Comparison of ENCODE assay signal across 29 mouse cellular contexts in the genomic region with DNA sequence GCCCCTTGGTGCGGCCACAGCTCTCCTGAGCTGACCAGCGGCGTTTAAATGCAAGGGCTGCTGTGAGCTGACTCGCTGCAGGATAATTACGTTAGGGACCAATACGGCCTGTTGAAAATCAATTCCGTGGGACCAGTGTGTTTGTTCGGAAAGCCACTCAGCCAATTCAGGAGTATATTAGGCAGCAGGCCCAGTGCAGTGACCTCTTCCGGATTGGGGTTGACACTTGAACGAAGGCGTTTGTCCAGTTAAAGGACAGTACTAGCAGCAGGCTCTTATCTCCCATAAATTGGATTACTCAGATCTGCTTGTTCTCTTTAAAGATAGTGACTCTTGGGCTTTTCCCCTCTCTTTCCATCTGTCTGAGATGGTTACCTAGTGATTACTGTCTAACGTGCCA.
A peak's percentile ranks its signal among the peaks of the same experiment; 100 is the strongest.
DNase-seq lines count a peak whose midpoint lies in the region; ATAC-seq lines count a peak whose summit lies in the region.
"Had no signal": no experiment of that assay in that cellular context is flagged by ENCODE, and none has a peak within 500 bp of the region (broad histone marks: within the 10 kb centered on the region; RNA-seq: fewer than 3 reads in every experiment).

No protein-coding gene starts in this region.

- no peak overlapping the region for H3K9ac ChIP-seq in hindbrain, embryonic 14.5 days
- H3K9ac ChIP-seq in kidney, embryonic 15.5 days: no peak overlapping the region
- no peak overlapping the region; the same call in 1 of the 2 replicates for H3K9ac ChIP-seq in midbrain, embryonic 14.5 days (replicated peaks; ENCODE audit: low read length)
- no peak overlapping the region for H3K9ac ChIP-seq in midbrain, embryonic 13.5 days (replicated peaks)
- H3K9ac ChIP-seq: embryonic facial prominence, embryonic 13.5 days; forebrain, embryonic 15.5 days; heart, embryonic 12.5 days; limb, embryonic 13.5 days; liver, embryonic 13.5 days; neural tube, embryonic 12.5 days; stomach, embryonic 15.5 days had no signal

- 62% methylated on average over 12 of the region's 12 CpGs for WGBS in hindbrain, embryonic 10.5 days
- WGBS in hindbrain, embryonic 14.5 days: 50% methylated on average over 12 of the region's 12 CpGs
- WGBS in kidney, embryonic 15.5 days: 55% methylated on average over 12 of the region's 12 CpGs
- 47% methylated on average over 12 of the region's 12 CpGs for WGBS in midbrain, embryonic 14.5 days
- 32% methylated on average over 12 of the region's 12 CpGs for WGBS in midbrain, embryonic 13.5 days

- H3K27me3 ChIP-seq in hindbrain, embryonic 10.5 days (ENCODE audit: insufficient read depth, poor library complexity, severe bottlenecking): peaks cover 34% of the 10 kb centered on the region
- no peaks in the 10 kb centered on the region; the same call in 1 of the 2 replicates for H3K27me3 ChIP-seq in hindbrain, embryonic 14.5 days (ENCODE audit: control insufficient read depth, insufficient read depth, low read length)
- no peaks in the 10 kb centered on the region for H3K27me3 ChIP-seq in kidney, embryonic 15.5 days
- H3K27me3 ChIP-seq in midbrain, embryonic 14.5 days (ENCODE audit: control insufficient read depth, insufficient read depth, low read length): no peaks in the 10 kb centered on the region
- 0 out of 2 replicates have a peak, but pooled peaks cover 8% of the 10 kb centered on the region for H3K27me3 ChIP-seq in midbrain, embryonic 13.5 days
- H3K27me3 ChIP-seq: embryonic facial prominence, embryonic 13.5 days; heart, embryonic 12.5 days; liver, embryonic 13.5 days; neural tube, embryonic 12.5 days; stomach, embryonic 15.5 days had no signal

- H3K36me3 ChIP-seq in hindbrain, embryonic 10.5 days: no peaks in the 10 kb centered on the region
- H3K36me3 ChIP-seq in hindbrain, embryonic 14.5 days (replicated peaks; ENCODE audit: control insufficient read depth, insufficient read depth): no peaks in the 10 kb centered on the region
- no peaks in the 10 kb centered on the region for H3K36me3 ChIP-seq in kidney, embryonic 15.5 days
- H3K36me3 ChIP-seq in midbrain, embryonic 14.5 days (ENCODE audit: control insufficient read depth, insufficient read depth, low read length): no peaks in the 10 kb centered on the region
- no peaks in the 10 kb centered on the region for H3K36me3 ChIP-seq in midbrain, embryonic 13.5 days
- H3K36me3 ChIP-seq: embryonic facial prominence, embryonic 13.5 days; forebrain, embryonic 10.5 days; forebrain, embryonic 15.5 days; heart, embryonic 12.5 days; limb, embryonic 13.5 days; liver, embryonic 13.5 days; neural tube, embryonic 12.5 days; stomach, embryonic 15.5 days had no signal

- peaks cover 14% of the 10 kb centered on the region for H3K4me1 ChIP-seq in hindbrain, embryonic 10.5 days (replicated peaks)
- peaks cover 3% of the 10 kb centered on the region; the same call in 1 of the 2 replicates for H3K4me1 ChIP-seq in hindbrain, embryonic 14.5 days (replicated peaks; ENCODE audit: control insufficient read depth, insufficient read depth, low read length)
- no peaks in the 10 kb centered on the region; the same call in 1 of the 2 replicates for H3K4me1 ChIP-seq in kidney, embryonic 15.5 days
- H3K4me1 ChIP-seq in midbrain, embryonic 14.5 days (ENCODE audit: control insufficient read depth, insufficient read depth, low read length): peaks cover 21% of the 10 kb centered on the region
- H3K4me1 ChIP-seq in midbrain, embryonic 13.5 days (replicated peaks): peaks cover 25% of the 10 kb centered on the region
- H3K4me1 ChIP-seq: heart, embryonic 12.5 days; limb, embryonic 13.5 days; liver, embryonic 13.5 days; stomach, embryonic 15.5 days had no signal

- H3K4me3 ChIP-seq in hindbrain, embryonic 10.5 days: no peak overlapping the region
- no peak overlapping the region for H3K4me3 ChIP-seq in hindbrain, embryonic 14.5 days (replicated peaks; ENCODE audit: low read length)
- no peak overlapping the region for H3K4me3 ChIP-seq in kidney, embryonic 15.5 days (replicated peaks)
- H3K4me3 ChIP-seq in midbrain, embryonic 14.5 days (replicated peaks; ENCODE audit: low read depth, low read length): no peak overlapping the region
- no peak overlapping the region for H3K4me3 ChIP-seq in midbrain, embryonic 13.5 days (replicated peaks)
- H3K4me3 ChIP-seq: embryonic facial prominence, embryonic 13.5 days; forebrain, embryonic 10.5 days; forebrain, embryonic 15.5 days; gastrocnemius, adult 2 months; heart, adult 2 months; heart, embryonic 12.5 days; limb, embryonic 13.5 days; liver, embryonic 13.5 days; myocyte; neural tube, embryonic 12.5 days; stomach, embryonic 15.5 days had no signal

- no peak for ATAC-seq in hindbrain, embryonic 14.5 days (ENCODE audit: low FRiP score)
- no peak for ATAC-seq in kidney, embryonic 15.5 days (replicated peaks; ENCODE audit: low FRiP score)
- ATAC-seq in midbrain, embryonic 14.5 days (ENCODE audit: low FRiP score, low TSS enrichment): no peak
- no peak for ATAC-seq in midbrain, embryonic 13.5 days
- ATAC-seq: CD4-positive, CD25-positive, alpha-beta regulatory T cell, adult 4 months; forebrain, embryonic 15.5 days; midbrain, embryonic 16.5 days had no signal

- no peak overlapping the region for H3K4me2 ChIP-seq in hindbrain, embryonic 14.5 days (replicated peaks)
- no peak overlapping the region for H3K4me2 ChIP-seq in kidney, embryonic 15.5 days
- no peak overlapping the region for H3K4me2 ChIP-seq in midbrain, embryonic 14.5 days (ENCODE audit: low read length)
- H3K4me2 ChIP-seq in midbrain, embryonic 13.5 days (replicated peaks): no peak overlapping the region
- H3K4me2 ChIP-seq: embryonic facial prominence, embryonic 13.5 days; forebrain, embryonic 15.5 days; heart, embryonic 12.5 days; limb, embryonic 13.5 days; liver, embryonic 13.5 days; neural tube, embryonic 12.5 days; stomach, embryonic 15.5 days had no signal

- no peaks in the 10 kb centered on the region for H3K9me3 ChIP-seq in hindbrain, embryonic 10.5 days
- H3K9me3 ChIP-seq in hindbrain, embryonic 14.5 days (ENCODE audit: control insufficient read depth, low read length): no peaks in the 10 kb centered on the region
- H3K9me3 ChIP-seq in kidney, embryonic 15.5 days (replicated peaks): no peaks in the 10 kb centered on the region
- H3K9me3 ChIP-seq in midbrain, embryonic 14.5 days (ENCODE audit: control insufficient read depth, low read length): no peaks in the 10 kb centered on the region
- peaks cover 5% of the 10 kb centered on the region; the same call in 1 of the 2 replicates for H3K9me3 ChIP-seq in midbrain, embryonic 13.5 days
- H3K9me3 ChIP-seq: embryonic facial prominence, embryonic 13.5 days; forebrain, embryonic 10.5 days; forebrain, embryonic 15.5 days; heart, embryonic 12.5 days; limb, embryonic 13.5 days; liver, embryonic 13.5 days; neural tube, embryonic 12.5 days; stomach, embryonic 15.5 days had no signal

- no peak for DNase-seq in hindbrain, embryonic 10.5 days (ENCODE audit: low spot score)
- DNase-seq in hindbrain, embryonic 14.5 days (ENCODE audit: low spot score): no peak
- DNase-seq in kidney, adult 9 months: peak; percentile 12
- DNase-seq in midbrain, embryonic 14.5 days: peak; percentile 32
- DNase-seq in kidney, postnatal 36 days: peak; percentile 4 to 15
- no peak for DNase-seq in cerebellum, postnatal 4 days (ENCODE audit: low spot score in 2 of 2)
- DNase-seq: adrenal gland, adult 8-10 months; cerebellum, adult 11-12 months; cerebellum, adult 9-11 months; gastrocnemius, adult 2 months; gastrocnemius, postnatal 36 days; heart, adult 2 months; liver, embryonic 13.5 days; lung, adult 18-20 months; lung, postnatal 10 days; right cerebral cortex, postnatal 14 days had no signal

- 0 out of 2 replicates have a peak overlapping the region, but pooled peaks have one; percentile 53 for H3K27ac ChIP-seq in hindbrain, embryonic 10.5 days
- H3K27ac ChIP-seq in hindbrain, embryonic 14.5 days: no peak overlapping the region
- H3K27ac ChIP-seq in kidney, embryonic 15.5 days: no peak overlapping the region
- 0 out of 2 replicates have a peak overlapping the region, but pooled peaks have one; percentile 6 for H3K27ac ChIP-seq in midbrain, embryonic 14.5 days (replicated peaks; ENCODE audit: low read depth, low read length)
- no peak overlapping the region for H3K27ac ChIP-seq in midbrain, embryonic 13.5 days
- H3K27ac ChIP-seq: embryonic facial prominence, embryonic 13.5 days; forebrain, embryonic 10.5 days; forebrain, embryonic 15.5 days; gastrocnemius, adult 2 months; heart, adult 2 months; limb, embryonic 13.5 days; liver, embryonic 13.5 days; macrophage; neural tube, embryonic 12.5 days; stomach, embryonic 15.5 days had no signal

Comparison
In these comparisons a context has a peak if more than half of its experiments do, and no peak if none do; other contexts are left out.
1. H3K27ac ChIP-seq: peak in hindbrain, embryonic 10.5 days (single experiment) and midbrain, embryonic 14.5 days (single experiment); none in hindbrain, embryonic 14.5 days (single experiment), kidney, embryonic 15.5 days (single experiment) and midbrain, embryonic 13.5 days (single experiment).
2. DNase-seq: peak in kidney, adult 9 months (single experiment), midbrain, embryonic 14.5 days (single experiment) and kidney, postnatal 36 days (2 of 2); none in hindbrain, embryonic 10.5 days (single experiment), hindbrain, embryonic 14.5 days (single experiment) and cerebellum, postnatal 4 days (0 of 2).